Mouse (Mus musculus) megakaryocyte-erythroid progenitor cell, adult 5-6 weeks (primary cell): ENCODE results near the gene Zfp938. TPM values are rescaled to one million over a fixed set of nuclear protein-coding genes. Genes with fewer than 3 reads are reported as not detected.

Experiments used
- ATAC-seq: replicated peaks from 2 replicates; pipeline ENCODE4 v1.8.0; 2016; ENCODE audit warnings: mild to moderate bottlenecking, inconsistent platforms; ENCODE audit not compliant: severe bottlenecking, poor library complexity, low FRiP score, low TSS enrichment
- total RNA-seq, 2 experiments: library from RNA; stranded (forward) in 1 of 2; stranded (reverse) in 1 of 2; fragments of 200-1000, 215-1000 nt in 1 of 2; fragments of >200 nt in 1 of 2; fragmentation: Nextera tagmentation in 1 of 2; gene quantifications; 2 replicates each; pipeline ENCODE4 v1.2.3; 2014 to 2017

The Zfp938 gene
- total RNA-seq (2014; fragmentation: Nextera tagmentation) (0.89 and 4.1 TPM in 2 replicates), total RNA-seq (2017) (4.0 and 4.2 TPM in 2 replicates)

DNA sequence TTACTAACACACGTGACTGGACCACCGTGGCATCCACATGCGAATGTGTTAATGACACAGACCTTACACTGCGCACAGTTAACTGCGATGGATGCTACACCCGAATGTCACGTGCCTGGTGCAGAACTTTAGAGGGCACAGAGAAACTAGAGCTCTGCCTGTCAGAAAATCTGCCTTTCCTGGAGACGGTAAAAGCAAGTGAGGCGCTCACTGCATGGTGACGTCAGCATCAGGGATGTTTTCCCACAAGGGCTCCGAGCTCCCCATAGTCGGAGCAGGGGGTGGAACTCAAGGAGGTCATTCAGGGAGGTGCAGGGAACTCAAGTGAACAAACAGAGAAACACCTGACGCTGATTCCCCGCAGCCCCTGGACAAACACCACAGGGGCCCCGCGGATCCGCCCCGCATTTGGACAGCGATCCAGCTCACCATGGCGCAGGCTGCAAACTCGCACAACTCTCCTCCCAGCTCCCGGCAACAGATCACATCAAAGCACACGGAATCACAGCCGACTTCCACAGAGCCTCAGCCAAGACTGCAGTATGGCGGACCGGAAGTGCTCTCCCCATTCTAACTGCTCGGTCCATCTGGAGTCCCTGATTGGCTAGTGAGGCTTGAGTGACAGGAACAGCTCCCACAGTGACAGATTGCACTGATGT lies at the start of gene Zfp938:
Zfp938 (minus strand) TSS at position 539 of the 659 bp plus-strand sequence.
- peak; percentile 100 for ATAC-seq

DNA sequence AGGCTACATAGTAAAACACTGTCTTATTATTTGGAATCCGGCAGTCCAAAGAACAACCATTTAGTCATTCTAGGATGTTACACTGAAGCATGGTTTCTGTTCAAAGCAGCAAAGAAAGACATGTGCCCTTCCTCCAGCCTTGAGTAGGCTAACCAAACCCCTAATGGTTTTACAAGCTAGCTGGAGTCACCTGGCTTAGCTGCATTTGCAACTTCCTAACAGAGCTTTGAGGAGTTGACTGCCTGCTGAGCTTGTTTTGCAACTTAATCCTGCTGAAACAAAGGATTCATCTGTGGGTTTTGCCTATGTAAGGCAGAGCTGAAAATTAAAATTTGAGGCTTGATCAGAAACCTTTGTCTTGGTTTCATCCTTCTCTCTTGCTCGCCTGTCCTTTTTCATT lies 16.3 kb upstream of the Zfp938 start:
- ATAC-seq = no peak

GRCm38 (mm10) chr10:82245021-82245420 lies 3.9 kb upstream of the Zfp938 start:
- ATAC-seq = no peak

DNA sequence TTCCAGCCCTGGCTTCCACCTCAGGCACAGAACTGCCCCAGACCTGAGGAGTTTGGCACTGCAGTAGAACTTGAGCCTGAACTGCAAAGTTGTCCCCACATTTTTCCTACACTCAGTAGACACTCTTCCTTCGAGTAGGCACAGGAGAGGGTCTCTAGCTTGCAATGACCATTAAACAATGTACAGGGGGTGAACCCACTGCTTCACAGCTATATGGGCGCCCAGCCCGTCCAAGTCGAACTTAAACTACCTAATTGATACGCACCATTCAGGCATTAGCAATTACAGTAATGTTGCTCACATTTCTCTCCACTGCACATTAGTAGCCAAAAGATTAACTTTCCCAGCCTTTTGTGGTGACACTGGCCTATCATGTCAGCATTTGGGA lies 315 bp upstream of the Zfp938 start:
- no peak for ATAC-seq

DNA sequence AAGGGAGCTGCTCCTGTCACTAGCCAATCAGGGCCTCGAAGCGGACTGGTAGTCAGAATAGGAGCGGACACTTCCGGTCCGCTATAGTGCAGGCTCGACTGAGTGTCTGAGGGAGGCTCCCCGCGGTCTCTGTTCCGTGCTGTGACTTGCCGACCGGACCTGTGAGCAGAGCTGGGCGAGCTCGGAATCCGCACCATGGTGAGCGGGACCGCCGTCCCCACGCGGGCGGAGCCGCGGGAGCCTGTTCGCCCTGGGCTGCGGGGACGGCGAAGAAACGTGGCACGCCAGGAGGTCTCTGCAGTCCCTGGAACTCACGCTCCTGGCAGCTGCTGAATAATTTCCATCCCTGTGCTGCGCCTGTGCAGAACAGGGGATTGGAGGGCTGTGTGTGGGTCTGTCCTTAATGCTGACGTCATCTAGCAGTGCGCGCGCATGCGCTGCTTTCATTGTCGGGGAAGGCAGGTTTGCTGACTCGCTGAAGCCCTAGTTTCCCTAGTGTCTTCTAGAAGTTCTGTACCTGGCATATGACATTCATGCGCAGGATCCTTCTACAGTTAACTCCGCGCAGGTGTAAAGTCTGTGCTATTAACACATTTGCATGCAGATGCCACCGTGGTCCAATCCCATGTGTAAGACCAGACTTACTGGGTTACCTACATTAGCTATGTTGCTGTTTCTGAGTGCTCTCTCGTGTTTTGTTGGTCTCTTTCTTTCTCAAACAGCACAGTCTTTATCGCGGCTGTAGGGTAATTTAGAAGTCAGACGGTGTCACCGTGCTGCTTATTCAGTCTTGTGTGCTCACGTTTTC lies 62.6 kb downstream of the Zfp938 start:
- peak; percentile 96 for ATAC-seq

Other genes starting within 250 kb of the Zfp938 start
- 10.4 and 17.6 TPM in 2 replicates for gene Zfp873, start 193.2 kb downstream of the Zfp938 start, total RNA-seq (2014; fragmentation: Nextera tagmentation)
- 4.8 and 7.4 TPM in 2 replicates for gene Zfp873, start 193.2 kb downstream of the Zfp938 start, total RNA-seq (2017)
- gene BC024063, start 157.9 kb downstream of the Zfp938 start, total RNA-seq (2014; fragmentation: Nextera tagmentation) = not detected in 2 replicates
- 0.23 TPM in 1 of 2 replicates, not detected in the other for gene BC024063, start 157.9 kb downstream of the Zfp938 start, total RNA-seq (2017)
- 2.7 and 5.1 TPM in 2 replicates for gene AU041133, start 113.3 kb downstream of the Zfp938 start, total RNA-seq (2014; fragmentation: Nextera tagmentation)
- gene AU041133, start 113.3 kb downstream of the Zfp938 start, total RNA-seq (2017) = 0.70 and 6.7 TPM in 2 replicates
- not detected in 2 replicates for gene 4932415D10Rik, start 75.3 kb upstream of the Zfp938 start, total RNA-seq (2014; fragmentation: Nextera tagmentation)
- gene 4932415D10Rik, start 75.3 kb upstream of the Zfp938 start, total RNA-seq (2017) = not detected in 2 replicates
- gene Gm4924, start 113.0 kb upstream of the Zfp938 start, total RNA-seq (2014; fragmentation: Nextera tagmentation) = 4.5 and 12.8 TPM in 2 replicates
- 2.3 and 4.6 TPM in 2 replicates for gene Gm4924, start 113.0 kb upstream of the Zfp938 start, total RNA-seq (2017)